Mouse (Mus musculus): ENCODE results near the gene Adgrf4. TPM values are rescaled to one million over a fixed set of nuclear protein-coding genes. Genes with fewer than 3 reads are reported as not detected.

Gene Adgrf4
- total and polyA plus RNA-seq, 2 experiments from 2014 or later, result 0.05 to 0.76 TPM

GRCm38 (mm10) chr17:42702198-42702597 lies 10.1 kb upstream of the Adgrf4 start:
- H3K9me3 ChIP-seq (ENCODE audit: low read length), result no peaks in the 10 kb centered on the region
- H3K4me1 ChIP-seq (ENCODE audit: insufficient read depth), result no peaks in the 10 kb centered on the region
- no peaks in the 10 kb centered on the region for H3K27me3 ChIP-seq (ENCODE audit: insufficient read depth, low read length)
- no peak overlapping the region for H3K9ac ChIP-seq
- H3K4me3 ChIP-seq (ENCODE audit: low read depth, low read length), result no peak overlapping the region
- no peak for TF ChIP-seq CTCF (IDR thresholded peaks at IDR 0.05; ENCODE audit: low read depth)
- 95% methylated on average over 9 of the region's 9 CpGs for WGBS
- no peak for DNase-seq
- no peak for ATAC-seq
- no peak overlapping the region for H3K4me2 ChIP-seq (ENCODE audit: low read depth)
- no peak overlapping the region for H3K27ac ChIP-seq (ENCODE audit: low read depth, low read length)
- H3K36me3 ChIP-seq (ENCODE audit: insufficient read depth), result no peaks in the 10 kb centered on the region

DNA sequence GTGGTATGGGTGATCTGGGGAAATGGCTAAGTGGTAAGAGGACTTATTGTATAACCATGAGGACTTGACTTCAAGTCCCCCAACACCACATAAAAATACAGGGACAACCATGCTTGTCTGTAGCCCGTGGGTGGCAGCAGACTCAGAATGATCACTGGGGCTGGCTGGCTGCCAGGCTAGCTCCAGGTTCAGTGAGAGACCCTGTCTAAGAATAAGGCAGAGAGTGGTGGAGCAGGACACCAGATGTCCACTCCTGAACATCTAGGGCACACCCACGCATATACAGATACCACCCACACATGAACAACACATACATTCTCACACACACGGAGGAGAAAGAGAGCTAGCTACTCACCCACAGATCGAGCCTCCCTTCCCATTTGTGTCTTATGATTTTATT lies 2.6 kb upstream of the Adgrf4 start:
- ATAC-seq (no peak), DNase-seq (no peak)
- Histone ChIP-seq H3K27me3 (ENCODE audit: insufficient read depth, low read length) (no peaks in the 10 kb centered on the region), H3K4me3 (ENCODE audit: low read depth, low read length) (no peak overlapping the region), H3K27ac (ENCODE audit: low read depth, low read length) (no peak overlapping the region), H3K9me3 (ENCODE audit: low read length) (no peaks in the 10 kb centered on the region), H3K9ac (no peak overlapping the region), H3K4me1 (ENCODE audit: insufficient read depth) (no peaks in the 10 kb centered on the region), H3K36me3 (ENCODE audit: insufficient read depth) (no peaks in the 10 kb centered on the region), H3K4me2 (ENCODE audit: low read depth) (no peak overlapping the region)
- no peak for TF ChIP-seq CTCF (IDR thresholded peaks at IDR 0.05; ENCODE audit: low read depth)
- WGBS, result 90% methylated on average over 4 of the region's 4 CpGs

- no peaks in the 10 kb centered on the region for H3K4me1 ChIP-seq (ENCODE audit: insufficient read depth)
- H3K27ac ChIP-seq (ENCODE audit: low read depth, low read length), result no peak overlapping the region
- H3K9me3 ChIP-seq (ENCODE audit: low read length), result no peaks in the 10 kb centered on the region
- ATAC-seq (no peak), DNase-seq (no peak)
- WGBS, result 92% methylated on average over 8 of the region's 8 CpGs
- no peaks in the 10 kb centered on the region for H3K36me3 ChIP-seq (ENCODE audit: insufficient read depth)
- H3K27me3 ChIP-seq (ENCODE audit: insufficient read depth, low read length), result no peaks in the 10 kb centered on the region
- H3K4me2 ChIP-seq (ENCODE audit: low read depth), result no peak overlapping the region
- no peak for TF ChIP-seq CTCF (IDR thresholded peaks at IDR 0.05; ENCODE audit: low read depth)
- no peak overlapping the region for H3K9ac ChIP-seq
- no peak overlapping the region for H3K4me3 ChIP-seq (ENCODE audit: low read depth, low read length)
These were observed 1.6 kb downstream of the Adgrf4 start for GRCm38 (mm10) chr17:42690531-42690930.

GRCm38 (mm10) chr17:42658634-42659422 lies 33.3 kb downstream of the Adgrf4 start:
- ATAC-seq (peak; percentile 80), DNase-seq (peak; percentile 60)
- peak overlapping the region; percentile 23; the same call in 1 of the 2 replicates for H3K4me2 ChIP-seq (ENCODE audit: low read depth)
- peak; percentile 83 for TF ChIP-seq CTCF (IDR thresholded peaks at IDR 0.05; ENCODE audit: low read depth)
- H3K9ac ChIP-seq, result no peak overlapping the region
- no peak overlapping the region for H3K4me3 ChIP-seq (ENCODE audit: low read depth, low read length)
- no peaks in the 10 kb centered on the region for H3K9me3 ChIP-seq (ENCODE audit: low read length)
- no peaks in the 10 kb centered on the region for H3K4me1 ChIP-seq (ENCODE audit: insufficient read depth)
- no peaks in the 10 kb centered on the region for H3K27me3 ChIP-seq (ENCODE audit: insufficient read depth, low read length)
- no peak overlapping the region for H3K27ac ChIP-seq (ENCODE audit: low read depth, low read length)
- 21% methylated on average over 14 of the region's 14 CpGs for WGBS
- no peaks in the 10 kb centered on the region for H3K36me3 ChIP-seq (ENCODE audit: insufficient read depth)

- WGBS, result 88% methylated on average over 3 of the region's 3 CpGs
- H3K4me3 ChIP-seq (ENCODE audit: low read depth, low read length), result no peak overlapping the region
- no peak overlapping the region for H3K27ac ChIP-seq (ENCODE audit: low read depth, low read length)
- H3K9ac ChIP-seq, result no peak overlapping the region
- no peaks in the 10 kb centered on the region for H3K36me3 ChIP-seq (ENCODE audit: insufficient read depth)
- TF ChIP-seq CTCF (IDR thresholded peaks at IDR 0.05; ENCODE audit: low read depth), result no peak
- DNase-seq (no peak), ATAC-seq (no peak)
- H3K4me1 ChIP-seq (ENCODE audit: insufficient read depth), result no peaks in the 10 kb centered on the region
- H3K9me3 ChIP-seq (ENCODE audit: low read length), result no peaks in the 10 kb centered on the region
- H3K27me3 ChIP-seq (ENCODE audit: insufficient read depth, low read length), result no peaks in the 10 kb centered on the region
- no peak overlapping the region for H3K4me2 ChIP-seq (ENCODE audit: low read depth)
These were observed 48.7 kb downstream of the Adgrf4 start for GRCm38 (mm10) chr17:42643416-42643815.

DNA sequence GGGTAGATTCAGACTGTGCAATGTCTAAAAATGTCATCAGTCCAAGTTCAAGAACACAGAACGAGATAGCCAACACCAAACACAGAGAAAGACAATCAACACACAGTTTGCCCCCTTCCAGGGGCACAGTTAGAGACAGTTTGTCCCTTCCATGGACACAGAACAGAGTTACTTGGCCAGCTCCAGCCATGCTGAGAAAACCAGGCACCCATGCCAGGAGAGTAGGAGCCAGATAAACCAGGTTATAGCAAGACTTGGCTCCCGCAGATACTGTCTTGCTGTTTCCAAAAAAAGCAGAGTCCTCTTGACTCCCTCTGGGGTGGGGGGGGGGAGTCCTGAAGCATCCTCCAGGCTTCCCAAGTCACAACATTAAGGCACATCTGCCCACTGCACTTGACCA lies 61.9 kb downstream of the Adgrf4 start:
- DNase-seq (no peak), ATAC-seq (no peak)
- no peaks in the 10 kb centered on the region for H3K9me3 ChIP-seq (ENCODE audit: low read length)
- H3K4me1 ChIP-seq (ENCODE audit: insufficient read depth), result no peaks in the 10 kb centered on the region
- H3K27me3 ChIP-seq (ENCODE audit: insufficient read depth, low read length), result no peaks in the 10 kb centered on the region
- no peaks in the 10 kb centered on the region for H3K36me3 ChIP-seq (ENCODE audit: insufficient read depth)
- WGBS, result 86% methylated on average over 2 of the region's 2 CpGs
- H3K9ac ChIP-seq, result no peak overlapping the region
- no peak overlapping the region for H3K4me3 ChIP-seq (ENCODE audit: low read depth, low read length)
- no peak for TF ChIP-seq CTCF (IDR thresholded peaks at IDR 0.05; ENCODE audit: low read depth)
- no peak overlapping the region for H3K4me2 ChIP-seq (ENCODE audit: low read depth)
- H3K27ac ChIP-seq (ENCODE audit: low read depth, low read length), result no peak overlapping the region

DNA sequence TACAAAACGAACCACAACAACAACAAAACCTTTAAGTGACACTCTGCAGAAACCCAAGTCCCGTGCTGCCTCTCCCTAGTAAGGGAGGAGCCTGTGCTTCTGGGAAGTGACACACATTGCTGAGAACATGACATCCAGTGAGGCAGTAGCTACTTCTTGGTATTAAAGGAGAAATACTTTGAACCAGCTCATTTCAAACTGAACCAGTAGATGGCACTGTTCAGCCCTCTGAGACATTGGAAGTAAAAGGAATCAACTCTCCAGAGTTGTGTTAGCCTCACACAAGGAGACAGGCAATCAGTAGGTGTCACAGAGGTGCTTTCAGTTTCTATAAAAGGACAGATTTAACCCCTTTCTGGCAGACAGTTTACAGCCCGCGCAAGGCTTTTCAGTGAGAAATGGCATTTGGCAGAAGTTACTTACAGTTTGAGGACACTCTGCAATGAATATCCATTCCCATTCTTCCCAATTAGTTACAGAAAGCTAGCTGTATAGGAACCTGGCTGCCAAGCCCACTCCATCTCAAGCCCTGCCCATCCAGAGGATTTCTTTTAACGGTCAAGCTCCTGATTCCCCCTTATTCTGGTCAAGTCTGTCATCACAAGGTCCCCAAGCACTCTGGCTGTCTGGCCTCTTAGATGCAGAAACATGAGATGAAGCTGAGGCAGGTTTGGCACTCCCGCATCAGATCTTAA lies 78.9 kb downstream of the Adgrf4 start:
- no peak overlapping the region for H3K4me3 ChIP-seq (ENCODE audit: low read depth, low read length)
- TF ChIP-seq CTCF (IDR thresholded peaks at IDR 0.05; ENCODE audit: low read depth), result peak; percentile 85
- DNase-seq (peak; percentile 81), ATAC-seq (peak; percentile 75)
- 31% methylated on average over 6 of the region's 6 CpGs for WGBS
- H3K27ac ChIP-seq (ENCODE audit: low read depth, low read length), result no peak overlapping the region
- H3K4me2 ChIP-seq (ENCODE audit: low read depth), result no peak overlapping the region
- H3K4me1 ChIP-seq (ENCODE audit: insufficient read depth), result no peaks in the 10 kb centered on the region
- H3K9ac ChIP-seq, result no peak overlapping the region
- no peaks in the 10 kb centered on the region for H3K9me3 ChIP-seq (ENCODE audit: low read length)
- no peaks in the 10 kb centered on the region for H3K27me3 ChIP-seq (ENCODE audit: insufficient read depth, low read length)
- no peaks in the 10 kb centered on the region for H3K36me3 ChIP-seq (ENCODE audit: insufficient read depth)
